Mouse (Mus musculus): Measurements from ENCODE around the gene Aebp1.

GRCm38 (mm10) chr11:5836126-5836525, 25.6 kb upstream of the Aebp1 start:
- no peak for TF ChIP-seq POLR2A (IDR thresholded peaks at IDR 0.05; ENCODE audit: insufficient read length, low read depth)
- TF ChIP-seq USF1 (IDR thresholded peaks at IDR 0.05; ENCODE audit: low read depth): no peak
- TF ChIP-seq MAX (IDR thresholded peaks at IDR 0.05; ENCODE audit: low read depth): no peak
- no peak for TF ChIP-seq SRF (IDR thresholded peaks at IDR 0.05; ENCODE audit: control insufficient read depth, insufficient read length, low read depth)

Data from myocyte (in vitro differentiated cells).